Mouse (Mus musculus): ENCODE results near the gene Zbtb3.

The Zbtb3 gene

GRCm38 (mm10) chr19:8839908-8840791, 37.8 kb downstream of the Zbtb3 start:
- DNase-seq (ENCODE audit: low read depth, low spot score) = peak; percentile 56

GRCm38 (mm10) chr19:8841012-8841411, 38.7 kb downstream of the Zbtb3 start:
- DNase-seq (ENCODE audit: low read depth, low spot score) = no peak

GRCm38 (mm10) chr19:8842961-8843360, 40.6 kb downstream of the Zbtb3 start:
- no peak for DNase-seq (ENCODE audit: low read depth, low spot score)

- peak; percentile 86 for DNase-seq (ENCODE audit: low read depth, low spot score)
Observed at GRCm38 (mm10) chr19:8844371-8845129, 42.2 kb downstream of the Zbtb3 start.

GRCm38 (mm10) chr19:8848356-8848755, 46.0 kb downstream of the Zbtb3 start:
- DNase-seq (ENCODE audit: low read depth, low spot score) = peak; percentile 76

GRCm38 (mm10) chr19:8850402-8850901, 48.1 kb downstream of the Zbtb3 start, which contains the start of gene Lrrn4cl:
TSS of gene Lrrn4cl (plus strand) at chr19:8850768.
- DNase-seq (ENCODE audit: low read depth, low spot score) = peak; percentile 85

GRCm38 (mm10) chr19:8851639-8852038, 49.3 kb downstream of the Zbtb3 start:
- DNase-seq (ENCODE audit: low read depth, low spot score) = peak; percentile 39

GRCm38 (mm10) chr19:8852236-8852928, 50.0 kb downstream of the Zbtb3 start:
- no peak for DNase-seq (ENCODE audit: low read depth, low spot score)

- DNase-seq (ENCODE audit: low read depth, low spot score) = no peak
Observed at GRCm38 (mm10) chr19:8853117-8853516, 50.8 kb downstream of the Zbtb3 start.

Measured in ZHBTc4 (cell line).